ENCODE assay signal across 8 mouse cellular contexts in the genomic region with DNA sequence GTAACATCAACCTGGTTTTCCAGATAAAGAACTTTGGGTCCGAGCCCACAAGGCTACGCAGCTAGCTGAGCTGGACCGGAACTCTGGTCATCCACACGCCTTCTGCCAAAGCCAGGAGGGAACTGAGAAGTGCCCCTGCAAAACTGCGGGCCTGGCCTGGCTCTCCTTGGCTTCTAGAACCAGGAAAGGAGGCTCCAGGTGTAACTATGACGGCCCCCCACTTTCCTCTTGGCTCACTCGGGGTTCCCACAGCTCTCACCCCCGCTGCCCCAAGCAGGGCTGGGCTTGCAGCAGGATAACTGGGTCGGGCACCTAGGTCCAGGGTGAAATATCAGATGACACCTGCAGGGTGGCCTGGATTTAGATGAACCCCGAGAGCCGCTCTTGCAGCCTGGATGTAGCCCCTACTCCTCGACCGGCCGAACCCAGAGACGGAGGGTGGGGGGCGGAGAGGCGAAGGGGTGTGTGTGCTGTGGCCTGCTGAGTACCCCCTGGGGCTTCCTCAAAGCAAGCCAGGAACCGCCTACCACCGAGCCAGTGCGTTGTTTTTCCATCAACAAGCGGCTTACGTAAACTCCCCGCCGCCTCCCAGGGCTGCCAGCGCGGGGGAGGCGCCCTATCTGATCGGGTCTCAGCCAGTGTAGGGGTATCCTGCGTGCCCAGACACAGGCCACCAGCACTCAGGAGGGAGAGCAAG. TPM values are rescaled to one million over a fixed set of nuclear protein-coding genes. Genes with fewer than 3 reads are reported as not detected.
A peak's percentile ranks its signal among the peaks of the same experiment; 100 is the strongest.
DNase-seq lines count a peak whose midpoint lies in the region; ATAC-seq and TF ChIP-seq lines count a peak whose summit lies in the region.

No protein-coding gene starts in this region.

- H3K27me3 ChIP-seq in heart, embryonic 14.5 days (ENCODE audit: control insufficient read depth, insufficient read depth, low read length), result peaks cover 51% of the 10 kb centered on the region
- peaks cover 50% of the 10 kb centered on the region for H3K27me3 ChIP-seq in embryonic facial prominence, embryonic 14.5 days (replicated peaks; ENCODE audit: control insufficient read depth, insufficient read depth, low read length)
- H3K27me3 ChIP-seq in limb, embryonic 14.5 days (ENCODE audit: control insufficient read depth, insufficient read depth, low read length), result peaks cover 24% of the 10 kb centered on the region

- H3K9me3 ChIP-seq in heart, embryonic 14.5 days (ENCODE audit: control insufficient read depth, low read length), result no peaks in the 10 kb centered on the region
- no peaks in the 10 kb centered on the region for H3K9me3 ChIP-seq in embryonic facial prominence, embryonic 14.5 days (ENCODE audit: control insufficient read depth, low read length)
- no peaks in the 10 kb centered on the region for H3K9me3 ChIP-seq in limb, embryonic 14.5 days (ENCODE audit: control insufficient read depth, low read length)

- intact Hi-C loops in heart, postnatal 36 days (cut with DNase I), result loop anchor here (5.0 kb wide), 1 partner anchor 192 kb away; no protein-coding TSS in a partner anchor

- no peak for ATAC-seq in heart, embryonic 14.5 days (ENCODE audit: insufficient number of reproducible peaks, insufficient read depth, low FRiP score, low read depth)
- ATAC-seq in embryonic facial prominence, embryonic 14.5 days (ENCODE audit: low read depth), result no peak
- no peak for ATAC-seq in limb, embryonic 14.5 days (ENCODE audit: low FRiP score, low read depth)

- 3% methylated on average over 29 of the region's 29 CpGs for WGBS in heart, embryonic 14.5 days
- WGBS in embryonic facial prominence, embryonic 14.5 days, result 4% methylated on average over 25 of the region's 29 CpGs
- WGBS in limb, embryonic 14.5 days, result 11% methylated on average over 28 of the region's 29 CpGs

- no peaks in the 10 kb centered on the region for H3K36me3 ChIP-seq in heart, embryonic 14.5 days (ENCODE audit: control insufficient read depth, insufficient read depth, low read length)
- no peaks in the 10 kb centered on the region for H3K36me3 ChIP-seq in embryonic facial prominence, embryonic 14.5 days (ENCODE audit: control insufficient read depth, insufficient read depth, low read length)
- no peaks in the 10 kb centered on the region for H3K36me3 ChIP-seq in limb, embryonic 14.5 days (ENCODE audit: control insufficient read depth, insufficient read depth, low read length)

- no peak overlapping the region for H3K9ac ChIP-seq in heart, embryonic 14.5 days (ENCODE audit: low read length)
- no peak overlapping the region for H3K9ac ChIP-seq in embryonic facial prominence, embryonic 14.5 days (ENCODE audit: low read depth, low read length)
- 0 out of 2 replicates have a peak overlapping the region, but pooled peaks have one; percentile 25 for H3K9ac ChIP-seq in limb, embryonic 14.5 days (ENCODE audit: low read depth, low read length, severe bottlenecking)

- DNase-seq in heart, postnatal 36 days, result no peak
- DNase-seq in R1 (ENCODE audit: low read depth, low spot score) (peak; percentile 22), adipocyte (ENCODE audit: low spot score) (no peak)
- peak; percentile 47 for DNase-seq in embryonic facial prominence, embryonic 14.5 days (ENCODE audit: low spot score)
- DNase-seq in limb, embryonic 14.5 days (ENCODE audit: low spot score), result no peak
- DNase-seq in lung, postnatal 10 days, result no peak
- DNase-seq in urinary bladder, postnatal 14 days (ENCODE audit: low spot score), result no peak

- H3K27ac ChIP-seq in heart, embryonic 14.5 days (replicated peaks in 1 of 2; ENCODE audit: control insufficient read depth in 1 of 2, insufficient read depth in 1 of 2, low read depth in 2 of 2, low read length in 2 of 2), result no peak overlapping the region
- no peak overlapping the region for H3K27ac ChIP-seq in embryonic facial prominence, embryonic 14.5 days (replicated peaks; ENCODE audit: low read depth, low read length)
- H3K27ac ChIP-seq in limb, embryonic 14.5 days (replicated peaks; ENCODE audit: low read depth, low read length), result no peak overlapping the region

- peak overlapping the region; percentile 15 to 17; a peak in 3 of 4 replicates for H3K4me3 ChIP-seq in heart, embryonic 14.5 days (ENCODE audit: control insufficient read depth in 1 of 2, insufficient read depth in 1 of 2, low read depth in 1 of 2, low read length in 2 of 2)
- peak overlapping the region; percentile 14 for H3K4me3 ChIP-seq in embryonic facial prominence, embryonic 14.5 days (ENCODE audit: low read depth, low read length)
- H3K4me3 ChIP-seq in limb, embryonic 14.5 days (replicated peaks; ENCODE audit: low read length), result peak overlapping the region; percentile 15; the same call in 1 of the 2 replicates

- H3K4me1 ChIP-seq in heart, embryonic 14.5 days (ENCODE audit: control insufficient read depth in 2 of 2, insufficient read depth in 2 of 2, low read length in 2 of 2), result peaks cover 6 to 7% of the 10 kb centered on the region in 2 experiments; a peak in 2 of 4 replicates
- 0 out of 2 replicates have a peak, but pooled peaks cover 7% of the 10 kb centered on the region for H3K4me1 ChIP-seq in embryonic facial prominence, embryonic 14.5 days (ENCODE audit: control insufficient read depth, insufficient read depth, low read length)
- peaks cover 4% of the 10 kb centered on the region for H3K4me1 ChIP-seq in limb, embryonic 14.5 days (ENCODE audit: control insufficient read depth, insufficient read depth, low read length)

- no peak for TF ChIP-seq POLR2A in limb, embryonic 14.5 days (IDR thresholded peaks at IDR 0.05; ENCODE audit: borderline replicate concordance, extremely low read depth, insufficient read depth, insufficient read length)

- peak overlapping the region; percentile 49 for H3K4me2 ChIP-seq in heart, embryonic 14.5 days (ENCODE audit: low read length)
- peak overlapping the region; percentile 43 for H3K4me2 ChIP-seq in embryonic facial prominence, embryonic 14.5 days (ENCODE audit: low read depth, low read length)
- peak overlapping the region; percentile 39 for H3K4me2 ChIP-seq in limb, embryonic 14.5 days (replicated peaks; ENCODE audit: low read depth, low read length, severe bottlenecking)

RNA-seq across cellular contexts. Expression of gene Lhx2, which starts 39.9 kb away (rescaled TPM):
- 0.43 TPM in 1 of 2 replicates, not detected in the other for polyA plus RNA-seq in heart, embryonic 14.5 days (2014; fragmentation: Nextera tagmentation; extraction: Ambion mirVana)
- not detected for total RNA-seq in heart, postnatal 36 days (2021)
- polyA plus RNA-seq in embryonic facial prominence, embryonic 14.5 days (2014; fragmentation: Nextera tagmentation; extraction: Ambion mirVana), result 10.4 and 11.2 TPM in 2 replicates
- polyA plus RNA-seq in limb, embryonic 14.5 days (2012; rRNA removed), result 27.5 and 37.0 TPM in 2 replicates
- 8.7 and 11.4 TPM in 2 replicates for polyA plus RNA-seq in limb, embryonic 14.5 days (2014; fragmentation: Nextera tagmentation; extraction: Ambion mirVana)

Comparison
In these comparisons a context has a peak if more than half of its experiments do, and no peak if none do; other contexts are left out.
1. DNase-seq: peak in R1 (single experiment) and embryonic facial prominence, embryonic 14.5 days (single experiment); none in heart, postnatal 36 days (0 of 2), limb, embryonic 14.5 days (single experiment), adipocyte (single experiment), lung, postnatal 10 days (single experiment) and urinary bladder, postnatal 14 days (single experiment).
2. Peak in every context shown above with its lines, with median percentiles within 50 percentile points of each other: H3K4me2 ChIP-seq and H3K4me3 ChIP-seq.